Mouse (Mus musculus): Measurements from ENCODE around the gene Alkbh3. TPM values are rescaled to one million over a fixed set of nuclear protein-coding genes. Genes with fewer than 3 reads are reported as not detected.

The Alkbh3 gene
- polyA plus RNA-seq, 1 experiment from 2014 or later: 77.8 TPM

GRCm38 (mm10) chr2:93941670-93942069 lies 68.9 kb downstream of the Alkbh3 start:
- whole genome bisulfite sequencing: 62% methylated on average over 11 of the region's 11 CpGs
- H3K27ac ChIP-seq (ENCODE audit: low read length): no peak overlapping the region
- H3K36me3 ChIP-seq (ENCODE audit: control insufficient read depth, insufficient read depth, low read length): no peaks in the 10 kb centered on the region

GRCm38 (mm10) chr2:93938534-93938933 lies 72.1 kb downstream of the Alkbh3 start:
- WGBS: 50% methylated on average over 9 of the region's 9 CpGs
- Histone ChIP-seq H3K27me3 (replicated peaks; ENCODE audit: control insufficient read depth, insufficient read depth, low read length) (no peaks in the 10 kb centered on the region), H3K4me1 (ENCODE audit: control insufficient read depth, insufficient read depth, low read length) (0 out of 2 replicates have a peak, but pooled peaks cover 2% of the 10 kb centered on the region), H3K9me3 (ENCODE audit: control insufficient read depth, low read length) (no peaks in the 10 kb centered on the region), H3K36me3 (ENCODE audit: control insufficient read depth, insufficient read depth, low read length) (no peaks in the 10 kb centered on the region), H3K9ac (ENCODE audit: low read depth, low read length) (no peak overlapping the region), H3K4me3 (ENCODE audit: low read length) (no peak overlapping the region), H3K4me2 (ENCODE audit: low read depth, low read length) (no peak overlapping the region), H3K27ac (ENCODE audit: low read length) (no peak overlapping the region)
- no peak for ATAC-seq

More at GRCm38 (mm10) chr2:93941670-93942069, 68.9 kb downstream of the Alkbh3 start:
- Histone ChIP-seq H3K4me1 (ENCODE audit: control insufficient read depth, insufficient read depth, low read length) (0 out of 2 replicates have a peak, but pooled peaks cover 2% of the 10 kb centered on the region), H3K27me3 (replicated peaks; ENCODE audit: control insufficient read depth, insufficient read depth, low read length) (no peaks in the 10 kb centered on the region), H3K4me2 (ENCODE audit: low read depth, low read length) (no peak overlapping the region), H3K9me3 (ENCODE audit: control insufficient read depth, low read length) (no peaks in the 10 kb centered on the region), H3K4me3 (ENCODE audit: low read length) (no peak overlapping the region), H3K9ac (ENCODE audit: low read depth, low read length) (no peak overlapping the region)
- ATAC-seq: no peak

Other genes with a start within 250 kb of the Alkbh3 start
- gene Ext2, start 188.2 kb downstream of the Alkbh3 start, polyA plus RNA-seq (2015; fragmentation: Nextera tagmentation; extraction: Ambion mirVana): 81.5 and 87.3 TPM in 2 replicates
- gene Accs, start 160.9 kb downstream of the Alkbh3 start, polyA plus RNA-seq (2015; fragmentation: Nextera tagmentation; extraction: Ambion mirVana): 5.4 and 6.1 TPM in 2 replicates
- not detected in 2 replicates for gene Accsl, start 141.7 kb downstream of the Alkbh3 start, polyA plus RNA-seq (2015; fragmentation: Nextera tagmentation; extraction: Ambion mirVana)
- gene Gm13889, start 53.6 kb downstream of the Alkbh3 start, polyA plus RNA-seq (2015; fragmentation: Nextera tagmentation; extraction: Ambion mirVana): 7.7 and 11.6 TPM in 2 replicates
- gene Gm27027, start 14.5 kb downstream of the Alkbh3 start, polyA plus RNA-seq (2015; fragmentation: Nextera tagmentation; extraction: Ambion mirVana): not detected in 2 replicates
- gene Hsd17b12, start 147.2 kb upstream of the Alkbh3 start, polyA plus RNA-seq (2015; fragmentation: Nextera tagmentation; extraction: Ambion mirVana): 175 and 183 TPM in 2 replicates

Data from intestine, embryonic 16.5 days (tissue).